Mouse (Mus musculus): Measurements from ENCODE around the gene Gm20388. TPM values are rescaled to one million over a fixed set of nuclear protein-coding genes. Genes with fewer than 3 reads are reported as not detected.

Gm20388 gene
- polyA plus RNA-seq, 1 experiment: 28.1 TPM

DNA sequence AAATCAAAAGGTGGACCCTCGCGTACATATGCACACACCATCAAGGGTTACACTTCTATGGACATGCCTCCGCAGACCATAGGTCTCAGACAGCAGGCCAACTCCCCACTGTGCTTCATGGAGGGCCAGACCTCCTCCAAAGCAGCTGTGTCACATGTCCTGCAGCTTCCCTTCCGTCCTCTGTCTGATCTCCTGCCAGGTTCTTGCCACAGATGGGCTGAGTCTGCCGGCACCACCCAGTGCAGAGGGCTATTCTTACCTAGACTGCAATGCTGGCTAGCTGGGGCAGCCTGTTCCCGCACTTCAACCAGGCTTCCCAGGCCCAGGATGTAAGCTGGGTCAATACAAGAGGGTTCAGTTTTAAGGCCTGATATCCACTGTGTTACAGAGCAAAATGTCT is 4464.5 kb downstream of the Gm20388 start:
- Histone ChIP-seq H3K27ac (ENCODE audit: insufficient read depth, low read length) (no peak overlapping the region), H3K4me3 (ENCODE audit: low read depth, low read length) (no peak overlapping the region), H3K27me3 (ENCODE audit: control insufficient read depth, insufficient read depth, low read length, poor library complexity, severe bottlenecking) (no peaks in the 10 kb centered on the region), H3K4me1 (ENCODE audit: control insufficient read depth, insufficient read depth, low read length) (no peaks in the 10 kb centered on the region), H3K9ac (ENCODE audit: low read depth, poor library complexity, severe bottlenecking) (no peak overlapping the region), H3K36me3 (ENCODE audit: control insufficient read depth, insufficient read depth, low read length, poor library complexity, severe bottlenecking) (no peaks in the 10 kb centered on the region), H3K9me3 (replicated peaks; ENCODE audit: control insufficient read depth, insufficient read depth, low read length, poor library complexity, severe bottlenecking) (no peaks in the 10 kb centered on the region)
- no peak for TF ChIP-seq CTCF (IDR thresholded peaks at IDR 0.05; ENCODE audit: low read depth, low read length)
- TF ChIP-seq POLR2A (IDR thresholded peaks at IDR 0.05; ENCODE audit: insufficient read depth, low read length): no peak

DNA sequence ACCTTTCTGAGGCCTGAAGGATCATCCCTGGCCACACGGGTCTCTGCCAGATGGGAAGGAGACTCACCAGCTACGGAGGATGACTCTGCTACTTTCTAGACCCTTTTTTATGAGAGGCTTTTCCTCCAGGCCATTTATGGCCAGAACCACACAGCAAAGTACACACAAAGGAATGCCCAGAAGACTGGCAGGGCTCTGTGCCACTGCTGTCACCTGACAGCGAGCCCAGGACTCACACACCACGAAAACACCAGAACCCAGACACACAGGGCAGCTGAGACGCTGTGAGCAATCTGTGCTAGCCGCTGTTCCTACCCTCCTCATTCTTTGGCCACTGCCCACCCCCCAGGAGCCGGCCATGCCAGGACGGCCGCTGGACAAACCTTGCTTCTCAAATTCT is 4465.1 kb downstream of the Gm20388 start:
- TF ChIP-seq POLR2A (IDR thresholded peaks at IDR 0.05; ENCODE audit: insufficient read depth, low read length) (no peak), CTCF (IDR thresholded peaks at IDR 0.05; ENCODE audit: low read depth, low read length) (no peak), EP300 (IDR thresholded peaks at IDR 0.05; ENCODE audit: insufficient read depth, low read depth, low read length) (no peak)
- no peak overlapping the region for H3K4me3 ChIP-seq (ENCODE audit: low read depth, low read length)
- no peak overlapping the region for H3K9ac ChIP-seq (ENCODE audit: low read depth, poor library complexity, severe bottlenecking)
- H3K27me3 ChIP-seq (ENCODE audit: control insufficient read depth, insufficient read depth, low read length, poor library complexity, severe bottlenecking): no peaks in the 10 kb centered on the region
- no peaks in the 10 kb centered on the region for H3K4me1 ChIP-seq (ENCODE audit: control insufficient read depth, insufficient read depth, low read length)
- no peaks in the 10 kb centered on the region for H3K36me3 ChIP-seq (ENCODE audit: control insufficient read depth, insufficient read depth, low read length, poor library complexity, severe bottlenecking)
- no peak overlapping the region for H3K27ac ChIP-seq (ENCODE audit: insufficient read depth, low read length)
- H3K9me3 ChIP-seq (replicated peaks; ENCODE audit: control insufficient read depth, insufficient read depth, low read length, poor library complexity, severe bottlenecking): no peaks in the 10 kb centered on the region

DNA sequence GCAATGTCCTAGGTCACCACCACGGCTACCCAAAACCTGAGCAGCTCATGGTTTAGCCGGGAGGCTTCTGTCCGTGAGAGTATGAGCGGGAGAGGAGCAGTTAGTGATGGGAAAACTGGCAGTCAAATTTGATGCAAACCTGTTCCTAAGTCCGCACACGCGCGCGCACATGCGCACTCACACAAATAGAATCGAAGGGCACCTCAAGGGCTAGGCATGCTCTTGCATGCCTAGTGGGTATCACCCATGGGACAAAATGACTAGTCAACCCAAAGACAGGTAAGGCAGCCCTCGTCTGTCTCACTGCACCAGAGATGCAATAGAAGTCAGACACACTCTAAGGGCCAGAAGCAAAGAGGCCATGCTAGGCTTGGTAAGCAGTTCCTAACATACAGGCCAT is 4465.8 kb downstream of the Gm20388 start:
- Histone ChIP-seq H3K9me3 (replicated peaks; ENCODE audit: control insufficient read depth, insufficient read depth, low read length, poor library complexity, severe bottlenecking) (no peaks in the 10 kb centered on the region), H3K4me3 (ENCODE audit: low read depth, low read length) (no peak overlapping the region), H3K4me1 (ENCODE audit: control insufficient read depth, insufficient read depth, low read length) (no peaks in the 10 kb centered on the region), H3K9ac (ENCODE audit: low read depth, poor library complexity, severe bottlenecking) (no peak overlapping the region), H3K36me3 (ENCODE audit: control insufficient read depth, insufficient read depth, low read length, poor library complexity, severe bottlenecking) (no peaks in the 10 kb centered on the region), H3K27ac (ENCODE audit: insufficient read depth, low read length) (no peak overlapping the region), H3K27me3 (ENCODE audit: control insufficient read depth, insufficient read depth, low read length, poor library complexity, severe bottlenecking) (no peaks in the 10 kb centered on the region)
- TF ChIP-seq POLR2A (IDR thresholded peaks at IDR 0.05; ENCODE audit: insufficient read depth, low read length) (no peak), CTCF (IDR thresholded peaks at IDR 0.05; ENCODE audit: low read depth, low read length) (no peak), EP300 (IDR thresholded peaks at IDR 0.05; ENCODE audit: insufficient read depth, low read depth, low read length) (no peak)

DNA sequence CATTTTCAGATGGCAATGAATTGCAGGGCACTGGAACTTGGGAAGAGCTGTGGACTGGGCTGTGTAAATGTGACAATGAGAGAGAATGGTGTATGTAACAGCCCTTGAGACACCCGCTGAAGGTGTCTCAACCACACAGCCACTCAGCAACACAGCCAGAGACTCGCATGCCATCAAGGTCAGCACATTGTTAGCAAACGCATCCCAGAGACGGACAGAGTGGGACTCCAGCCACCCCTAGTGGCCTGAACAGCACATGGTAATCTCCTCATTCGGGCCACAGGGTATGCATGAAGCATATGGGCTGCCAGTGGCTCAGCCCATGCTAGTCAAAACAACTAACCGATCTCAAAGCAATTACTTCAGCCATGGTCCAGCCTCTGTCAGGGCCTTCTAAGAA is 4468.6 kb downstream of the Gm20388 start:
- Histone ChIP-seq H3K27ac (ENCODE audit: insufficient read depth, low read length) (no peak overlapping the region), H3K27me3 (ENCODE audit: control insufficient read depth, insufficient read depth, low read length, poor library complexity, severe bottlenecking) (no peaks in the 10 kb centered on the region), H3K36me3 (ENCODE audit: control insufficient read depth, insufficient read depth, low read length, poor library complexity, severe bottlenecking) (no peaks in the 10 kb centered on the region), H3K4me1 (ENCODE audit: control insufficient read depth, insufficient read depth, low read length) (no peaks in the 10 kb centered on the region), H3K9ac (ENCODE audit: low read depth, poor library complexity, severe bottlenecking) (no peak overlapping the region), H3K4me3 (ENCODE audit: low read depth, low read length) (no peak overlapping the region), H3K9me3 (replicated peaks; ENCODE audit: control insufficient read depth, insufficient read depth, low read length, poor library complexity, severe bottlenecking) (no peaks in the 10 kb centered on the region)
- peak; percentile 23 for TF ChIP-seq CTCF (IDR thresholded peaks at IDR 0.05; ENCODE audit: low read depth, low read length)
- no peak for TF ChIP-seq POLR2A (IDR thresholded peaks at IDR 0.05; ENCODE audit: insufficient read depth, low read length)
- TF ChIP-seq EP300 (IDR thresholded peaks at IDR 0.05; ENCODE audit: insufficient read depth, low read depth, low read length): no peak

DNA sequence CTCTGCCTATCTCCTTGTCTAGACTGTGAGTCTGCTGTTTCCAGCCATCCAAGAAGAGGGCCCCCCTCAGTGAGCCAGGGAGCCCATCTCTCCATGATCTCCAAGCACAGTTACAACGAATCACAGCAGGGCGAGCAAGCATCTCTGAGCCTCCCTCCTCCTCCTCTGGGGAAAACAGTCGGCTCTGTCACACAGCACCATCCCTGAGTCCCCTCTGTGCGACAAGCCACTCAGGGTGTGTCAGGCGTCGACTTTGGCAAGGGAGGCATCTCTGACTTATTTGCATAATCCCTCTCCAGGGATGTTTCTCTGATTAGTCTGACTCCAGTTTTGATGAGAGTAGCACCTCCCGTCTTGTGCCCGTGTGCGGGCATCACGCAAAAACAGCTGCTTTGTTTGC is 4471.6 kb downstream of the Gm20388 start:
- Histone ChIP-seq H3K27ac (ENCODE audit: insufficient read depth, low read length) (no peak overlapping the region), H3K9ac (ENCODE audit: low read depth, poor library complexity, severe bottlenecking) (no peak overlapping the region), H3K4me3 (ENCODE audit: low read depth, low read length) (no peak overlapping the region), H3K9me3 (replicated peaks; ENCODE audit: control insufficient read depth, insufficient read depth, low read length, poor library complexity, severe bottlenecking) (no peaks in the 10 kb centered on the region), H3K36me3 (ENCODE audit: control insufficient read depth, insufficient read depth, low read length, poor library complexity, severe bottlenecking) (no peaks in the 10 kb centered on the region), H3K27me3 (ENCODE audit: control insufficient read depth, insufficient read depth, low read length, poor library complexity, severe bottlenecking) (no peaks in the 10 kb centered on the region), H3K4me1 (ENCODE audit: control insufficient read depth, insufficient read depth, low read length) (no peaks in the 10 kb centered on the region)
- TF ChIP-seq POLR2A (IDR thresholded peaks at IDR 0.05; ENCODE audit: insufficient read depth, low read length) (no peak), EP300 (IDR thresholded peaks at IDR 0.05; ENCODE audit: insufficient read depth, low read depth, low read length) (no peak), CTCF (IDR thresholded peaks at IDR 0.05; ENCODE audit: low read depth, low read length) (no peak)

DNA sequence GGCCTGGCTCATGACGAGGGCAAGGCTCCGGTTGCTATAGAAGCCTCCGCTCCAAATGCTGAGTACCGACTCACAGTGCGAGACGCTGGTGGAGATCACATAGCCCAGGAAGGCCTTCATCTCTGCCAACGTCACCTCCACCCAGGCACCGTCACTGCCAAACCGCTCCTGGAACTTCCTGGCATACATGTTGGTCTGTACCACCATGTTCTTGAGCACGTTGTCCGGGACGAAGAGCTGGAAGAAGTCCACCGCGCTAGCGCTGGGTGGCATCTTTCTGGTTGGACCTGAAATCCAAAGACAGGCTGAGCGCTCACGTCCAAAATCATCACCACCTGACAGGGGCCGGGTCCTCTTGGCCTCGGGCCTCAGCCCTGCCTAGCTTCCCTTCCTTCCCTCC is 4473.7 kb downstream of the Gm20388 start:
- no peak overlapping the region for H3K27ac ChIP-seq (ENCODE audit: insufficient read depth, low read length)
- no peaks in the 10 kb centered on the region for H3K4me1 ChIP-seq (ENCODE audit: control insufficient read depth, insufficient read depth, low read length)

More for the DNA sequence above, 4473.7 kb downstream of the Gm20388 start:
- H3K9me3 ChIP-seq (replicated peaks; ENCODE audit: control insufficient read depth, insufficient read depth, low read length, poor library complexity, severe bottlenecking): no peaks in the 10 kb centered on the region
- no peak overlapping the region for H3K9ac ChIP-seq (ENCODE audit: low read depth, poor library complexity, severe bottlenecking)
- no peak for TF ChIP-seq EP300 (IDR thresholded peaks at IDR 0.05; ENCODE audit: insufficient read depth, low read depth, low read length)
- TF ChIP-seq POLR2A (IDR thresholded peaks at IDR 0.05; ENCODE audit: insufficient read depth, low read length): no peak
- no peak for TF ChIP-seq CTCF (IDR thresholded peaks at IDR 0.05; ENCODE audit: low read depth, low read length)
- no peak overlapping the region for H3K4me3 ChIP-seq (ENCODE audit: low read depth, low read length)
- no peaks in the 10 kb centered on the region for H3K27me3 ChIP-seq (ENCODE audit: control insufficient read depth, insufficient read depth, low read length, poor library complexity, severe bottlenecking)
- H3K36me3 ChIP-seq (ENCODE audit: control insufficient read depth, insufficient read depth, low read length, poor library complexity, severe bottlenecking): no peaks in the 10 kb centered on the region

Measured in ES-Bruce4 (cell line).